Mouse (Mus musculus) left cerebral cortex, adult 2 months (tissue): ENCODE data around the gene Upf3b. TPM values are rescaled to one million over a fixed set of nuclear protein-coding genes. Genes with fewer than 3 reads are reported as not detected.
"Not testable (repeated sequence)": the region's sequence is repeated elsewhere in the genome, so short reads cannot be mapped to it uniquely, and the experiment has no call there.

Experiments used
- DNase-seq, 2 experiments: peaks; one replicate each; pipeline ENCODE4 v3.0.0; 2021 to 2022; ENCODE audit warnings: low spot score in 2 of 2, mixed read lengths in 1 of 2; ENCODE audit errors: extremely low spot score in 1 of 2
- H3K27ac ChIP-seq: fragments of 200-600 bp; 2 replicates; pipeline ENCODE4 v1.8.1; 2022
- H3K4me3 ChIP-seq: fragments of 200-600 bp; 2 replicates; pipeline ENCODE4 v1.8.1; 2022
- CTCF ChIP-seq: fragments of 200-600 bp; IDR thresholded peaks from 2 replicates; pipeline ENCODE4 v1.8.1; 2022; ENCODE audit warnings: antibody characterized with exemption, mild to moderate bottlenecking, moderate library complexity
- intact Hi-C: fragments of 180-260 bp; cut with DNase I; formaldehyde crosslinking; loops from one replicate; pipeline ENCODE4 v1.15.1; 2025
- total RNA-seq, 2 experiments: library from RNA; stranded (reverse); gene quantifications; 2 replicates each; pipeline ENCODE4 v1.2.3; 2021

Gene Upf3b
- total RNA-seq, 2 experiments from 2014 or later = 16.8 to 16.9 TPM

DNA sequence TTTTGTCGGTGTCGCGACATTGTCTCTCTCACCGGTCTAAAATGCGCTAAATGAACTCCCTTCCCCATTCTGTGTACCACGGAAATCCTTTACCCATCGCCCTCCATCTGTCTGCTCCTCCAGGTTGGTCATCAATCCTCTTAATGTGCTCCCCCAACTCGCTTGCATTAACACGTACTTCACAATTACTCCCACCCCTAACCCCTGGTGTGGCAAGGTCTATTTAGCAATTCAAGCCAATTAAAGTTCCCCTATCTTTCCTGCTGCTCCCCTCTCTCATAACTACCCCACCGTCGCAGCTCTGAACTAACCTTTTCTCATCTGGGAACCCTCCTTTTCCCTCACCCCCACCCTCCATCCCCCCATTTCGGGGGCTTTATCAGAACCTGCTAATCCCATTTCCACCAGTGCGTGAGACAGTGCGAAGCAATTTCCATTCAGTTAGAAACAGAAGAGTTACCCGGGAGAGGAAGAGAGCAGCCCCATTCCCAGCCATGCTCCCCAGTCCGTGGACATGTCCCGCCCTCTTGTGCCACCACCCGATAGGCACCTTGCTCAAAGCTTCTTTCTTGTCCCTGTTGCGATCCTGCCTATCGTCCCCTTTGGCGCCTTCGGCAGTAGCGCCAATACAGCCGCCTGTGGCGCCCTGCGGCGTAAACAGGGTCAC lies 463 bp downstream of the Upf3b start:
- intact Hi-C loops = loop anchor here (1.0 kb wide), 1 partner anchor 17 kb away; the partner anchor contains the start of gene Nkap
- Histone ChIP-seq H3K27ac (peak overlapping the region; percentile 78), H3K4me3 (peak overlapping the region; percentile 61)
- TF ChIP-seq CTCF = no peak
- DNase-seq = no peak

DNA sequence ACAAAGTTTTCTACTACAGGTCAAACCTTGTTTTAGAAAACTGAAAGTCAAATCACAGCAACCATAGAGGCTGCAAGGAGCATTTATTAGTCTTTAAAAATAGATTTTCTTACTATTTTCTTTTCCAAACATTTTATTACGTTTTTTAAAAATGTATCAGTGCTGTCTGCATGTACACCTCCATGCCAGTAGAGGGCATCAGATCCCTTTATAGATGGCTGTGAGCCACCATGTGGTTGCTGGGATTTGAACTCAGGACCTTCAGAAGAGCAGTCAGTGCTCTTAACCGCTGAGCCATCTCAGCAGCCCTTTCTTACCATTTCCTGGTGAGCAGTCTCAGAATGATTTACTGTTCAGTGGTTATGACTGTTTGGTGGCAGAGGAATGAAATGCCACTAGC lies 6.3 kb downstream of the Upf3b start:
- no peak for DNase-seq
- intact Hi-C loops = no loop called here
- H3K4me3 ChIP-seq = no peak overlapping the region
- peak; percentile 33 for TF ChIP-seq CTCF
- no peak overlapping the region for H3K27ac ChIP-seq

DNA sequence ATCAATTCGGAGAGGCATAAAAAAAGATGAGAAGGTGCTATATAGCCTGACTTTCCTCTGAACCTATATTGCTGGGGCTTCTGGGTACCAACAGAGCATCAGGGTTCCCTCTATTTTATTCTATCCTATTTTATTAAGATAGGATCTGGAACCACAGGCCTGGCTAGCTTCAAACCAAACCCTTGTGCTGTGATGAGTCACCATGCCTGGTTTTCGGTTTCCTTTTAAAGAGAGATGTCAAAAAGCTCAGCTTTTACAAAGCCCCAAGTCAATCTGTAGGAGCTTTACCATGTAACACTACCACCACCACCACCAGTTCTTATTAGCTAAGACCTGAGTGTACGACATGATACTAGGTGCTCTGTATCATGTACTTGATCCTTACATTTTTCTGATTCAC lies 11.4 kb downstream of the Upf3b start:
- DNase-seq = no peak
- Histone ChIP-seq H3K27ac (no peak overlapping the region), H3K4me3 (no peak overlapping the region)
- intact Hi-C loops = no loop called here
- no peak for TF ChIP-seq CTCF

- DNase-seq = no peak
- Histone ChIP-seq H3K4me3 (no peak overlapping the region), H3K27ac (no peak overlapping the region)
- intact Hi-C loops = no loop called here
- TF ChIP-seq CTCF = no peak
Observed at GRCm38 (mm10) chrX:37095106-37095768, 14.9 kb downstream of the Upf3b start.

GRCm38 (mm10) chrX:37091457-37091856 lies 18.7 kb downstream of the Upf3b start:
- intact Hi-C loops = loop anchor here (5.0 kb wide), 1 partner anchor 56 kb away; no protein-coding TSS in a partner anchor
- no peak for DNase-seq
- no peak for TF ChIP-seq CTCF
- H3K4me3 ChIP-seq = no peak overlapping the region
- no peak overlapping the region for H3K27ac ChIP-seq

- H3K27ac ChIP-seq = no peak overlapping the region
- DNase-seq = no peak
- H3K4me3 ChIP-seq = no peak overlapping the region
- intact Hi-C loops = no loop called here
- no peak for TF ChIP-seq CTCF
Observed at GRCm38 (mm10) chrX:37088778-37089177, 21.3 kb downstream of the Upf3b start.

DNA sequence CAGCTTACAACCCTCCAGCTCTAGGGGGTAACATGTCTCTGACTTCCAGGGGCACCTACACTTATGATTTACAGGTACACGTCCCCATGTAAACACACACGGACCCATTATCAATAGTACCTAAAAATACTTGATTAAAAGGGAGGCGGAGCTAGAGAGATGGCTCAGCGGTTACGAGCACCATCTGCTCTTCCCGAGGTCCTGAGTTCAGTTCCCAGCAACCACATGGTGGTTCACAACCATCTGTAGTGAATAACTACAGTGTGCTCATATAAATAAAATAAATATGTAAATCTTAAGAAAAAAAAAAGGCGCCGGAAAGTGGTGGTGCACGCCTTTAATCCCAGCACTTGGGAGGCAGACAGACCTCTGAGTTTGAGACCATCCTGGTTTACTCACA lies 24.5 kb downstream of the Upf3b start:
- no peak for TF ChIP-seq CTCF
- intact Hi-C loops = no loop called here
- H3K4me3 ChIP-seq = peak overlapping the region; percentile 54
- peak overlapping the region; percentile 82 for H3K27ac ChIP-seq
- DNase-seq = peak in 1 of 2 experiments; percentile 10

DNA sequence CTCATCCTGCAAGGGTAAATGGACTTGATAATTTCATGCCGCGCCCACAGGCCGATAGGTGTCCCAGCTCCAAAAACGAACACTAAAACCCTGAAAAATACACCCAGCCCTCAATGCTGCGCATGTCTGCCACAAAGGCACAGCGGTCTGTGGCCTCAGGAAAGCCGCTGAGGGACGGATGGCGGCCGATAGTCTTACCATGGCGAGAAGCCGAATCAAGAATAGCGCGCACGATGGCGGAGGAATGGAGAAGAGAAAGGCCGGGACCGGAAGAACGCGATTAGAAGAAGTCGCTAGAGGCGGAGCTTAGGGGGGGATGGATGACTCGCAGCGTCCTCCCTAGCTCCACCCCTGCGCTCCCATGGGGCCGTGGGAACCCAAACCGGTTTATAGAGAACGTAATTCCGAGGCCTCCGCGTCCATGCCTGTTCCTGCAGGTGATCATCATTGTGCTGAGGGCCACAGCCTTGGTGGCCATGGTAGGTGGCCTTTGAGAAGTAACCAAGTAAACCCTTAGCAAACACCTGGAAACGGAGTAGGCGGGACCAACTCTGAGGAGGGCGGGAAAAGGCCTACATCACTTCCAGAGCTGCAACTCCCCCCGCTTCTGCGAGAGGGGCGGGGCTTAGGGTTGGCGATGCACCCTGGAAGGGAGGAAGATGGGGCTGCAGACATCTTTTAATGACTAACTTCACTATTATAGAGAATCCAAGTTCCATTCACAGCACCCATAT lies 25.0 kb downstream of the Upf3b start, which contains the start of gene Rpl39:
Rpl39 (minus strand) TSS at position 476 of the 734 bp plus-strand sequence.
- peak within 1 kb of the TSS; percentile 82 for H3K27ac ChIP-seq
- intact Hi-C loops = no loop called here
- peak within 1 kb of the TSS; percentile 54 for H3K4me3 ChIP-seq
- peak; percentile 8; the same call in 1 of the 2 replicates for TF ChIP-seq CTCF
- DNase-seq = peak; percentile 72 to 77

- TF ChIP-seq CTCF = no peak
- peak overlapping the region; percentile 54 for H3K4me3 ChIP-seq
- no peak for DNase-seq
- peak overlapping the region; percentile 82; the same call in 1 of the 2 replicates for H3K27ac ChIP-seq
- intact Hi-C loops = no loop called here
Observed at GRCm38 (mm10) chrX:37084318-37084926, 25.7 kb downstream of the Upf3b start.

- no peak for TF ChIP-seq CTCF
- H3K4me3 ChIP-seq = no peak overlapping the region
- H3K27ac ChIP-seq = no peak overlapping the region
- DNase-seq = no peak
- intact Hi-C loops = no loop called here
Observed at GRCm38 (mm10) chrX:37081194-37081593, 28.9 kb downstream of the Upf3b start.

- H3K27ac ChIP-seq, DNase-seq, intact Hi-C loops, H3K4me3 ChIP-seq: not testable (repeated sequence)
Observed at GRCm38 (mm10) chrX:37080345-37080744, 29.8 kb downstream of the Upf3b start.
